Comparison of ENCODE assay signal across 1 mouse cellular context in genomic region chr6:72914087-72914749, GRCm38 (mm10).
TF ChIP-seq lines count a peak whose summit lies in the region.

No protein-coding gene starts in this region.

TF ChIP-seq in CH12.LX, 34 proteins besides CTCF, POLR2A, EP300 and RAD21 (continued from another document):
- 0 out of 2 replicates have a peak, but pooled peaks have one; percentile 18 for TF ChIP-seq MXI1 (IDR thresholded peaks at IDR 0.05; ENCODE audit: low read depth, low read length)
- no peak for TF ChIP-seq ZNF384 (IDR thresholded peaks at IDR 0.05; ENCODE audit: low read depth, low read length)
- TF ChIP-seq BHLHE40 (IDR thresholded peaks at IDR 0.05; ENCODE audit: low read depth, low read length) = peak; percentile 42; the same call in 1 of the 2 replicates
- 0 out of 2 replicates have a peak, but pooled peaks have one; percentile 30 for TF ChIP-seq ETS1 (conservative IDR thresholded peaks at IDR 0.05; ENCODE audit: low read depth, low read length)
TF ChIP-seq in CH12.LX: peak in this region for 10.
